Mouse (Mus musculus): ENCODE results near the gene Lsm4. TPM values are rescaled to one million over a fixed set of nuclear protein-coding genes. Genes with fewer than 3 reads are reported as not detected.

Lsm4 gene
- polyA plus RNA-seq, 1 experiment from 2014 or later, result 347 TPM

- Histone ChIP-seq H3K4me1 (peaks cover 37% of the 10 kb centered on the region), H3K27ac (replicated peaks) (peak overlapping the region; percentile 55), H3K36me3 (replicated peaks) (0 out of 2 replicates have a peak, but pooled peaks cover 4% of the 10 kb centered on the region), H3K9me3 (no peaks in the 10 kb centered on the region), H3K27me3 (replicated peaks; ENCODE audit: low read depth, poor library complexity, severe bottlenecking) (no peaks in the 10 kb centered on the region), H3K4me3 (no peak overlapping the region)
- no peak for DNase-seq (ENCODE audit: low spot score)
- WGBS, result 93% methylated on average over 3 of the region's 3 CpGs
Measured at GRCm38 (mm10) chr8:70688136-70688535, 15.1 kb downstream of the Lsm4 start.

GRCm38 (mm10) chr8:70689892-70690390 is 16.9 kb downstream of the Lsm4 start:
- Histone ChIP-seq H3K4me3 (no peak overlapping the region), H3K4me1 (peaks cover 44% of the 10 kb centered on the region), H3K27ac (replicated peaks) (peak overlapping the region; percentile 67), H3K36me3 (replicated peaks) (0 out of 2 replicates have a peak, but pooled peaks cover 4% of the 10 kb centered on the region), H3K27me3 (replicated peaks; ENCODE audit: low read depth, poor library complexity, severe bottlenecking) (peaks cover under 1% of the 10 kb centered on the region), H3K9me3 (no peaks in the 10 kb centered on the region)
- WGBS, result 71% methylated on average over 5 of the region's 5 CpGs
- DNase-seq (ENCODE audit: low spot score), result no peak

GRCm38 (mm10) chr8:70691230-70691629 is 18.2 kb downstream of the Lsm4 start:
- Histone ChIP-seq H3K4me1 (peaks cover 57% of the 10 kb centered on the region), H3K4me3 (peak overlapping the region; percentile 51), H3K27ac (replicated peaks) (peak overlapping the region; percentile 99), H3K27me3 (replicated peaks; ENCODE audit: low read depth, poor library complexity, severe bottlenecking) (peaks cover 10% of the 10 kb centered on the region), H3K36me3 (replicated peaks) (0 out of 2 replicates have a peak, but pooled peaks cover 4% of the 10 kb centered on the region), H3K9me3 (no peaks in the 10 kb centered on the region)
- no peak for DNase-seq (ENCODE audit: low spot score)
- WGBS, result 47% methylated on average over 4 of the region's 4 CpGs

- DNase-seq (ENCODE audit: low spot score), result peak; percentile 95
- Histone ChIP-seq H3K27ac (replicated peaks) (peak overlapping the region; percentile 99), H3K36me3 (replicated peaks) (0 out of 2 replicates have a peak, but pooled peaks cover 4% of the 10 kb centered on the region), H3K4me1 (peaks cover 62% of the 10 kb centered on the region), H3K27me3 (replicated peaks; ENCODE audit: low read depth, poor library complexity, severe bottlenecking) (peaks cover 10% of the 10 kb centered on the region), H3K4me3 (peak overlapping the region; percentile 51), H3K9me3 (no peaks in the 10 kb centered on the region)
- under 1% methylated on average over 20 of the region's 20 CpGs for WGBS
Measured at GRCm38 (mm10) chr8:70691727-70692231, 18.7 kb downstream of the Lsm4 start.

GRCm38 (mm10) chr8:70693636-70694035 is 20.6 kb downstream of the Lsm4 start:
- WGBS, result 65% methylated on average over 5 of the region's 5 CpGs
- peaks cover 78% of the 10 kb centered on the region for H3K4me1 ChIP-seq

GRCm38 (mm10) chr8:70695318-70696018 is 22.4 kb downstream of the Lsm4 start:
- peaks cover 72% of the 10 kb centered on the region for H3K4me1 ChIP-seq
- peak overlapping the region; percentile 97 for H3K27ac ChIP-seq (replicated peaks)
- DNase-seq (ENCODE audit: low spot score), result peak; percentile 73
- H3K36me3 ChIP-seq (replicated peaks), result no peaks in the 10 kb centered on the region
- peak overlapping the region; percentile 97 for H3K4me3 ChIP-seq
- no peaks in the 10 kb centered on the region for H3K9me3 ChIP-seq
- WGBS, result 29% methylated on average over 32 of the region's 32 CpGs
- H3K27me3 ChIP-seq (replicated peaks; ENCODE audit: low read depth, poor library complexity, severe bottlenecking), result peaks cover 10% of the 10 kb centered on the region

More at GRCm38 (mm10) chr8:70693636-70694035, 20.6 kb downstream of the Lsm4 start:
- Histone ChIP-seq H3K27me3 (replicated peaks; ENCODE audit: low read depth, poor library complexity, severe bottlenecking) (peaks cover 10% of the 10 kb centered on the region), H3K27ac (replicated peaks) (peak overlapping the region; percentile 76), H3K36me3 (replicated peaks) (0 out of 2 replicates have a peak, but pooled peaks cover under 1% of the 10 kb centered on the region), H3K4me3 (0 out of 2 replicates have a peak overlapping the region, but pooled peaks have one; percentile 8), H3K9me3 (no peaks in the 10 kb centered on the region)
- DNase-seq (ENCODE audit: low spot score), result no peak

- H3K4me3 ChIP-seq, result peak overlapping the region; percentile 97
- no peaks in the 10 kb centered on the region for H3K9me3 ChIP-seq
- peak; percentile 90 for DNase-seq (ENCODE audit: low spot score)
- peaks cover 75% of the 10 kb centered on the region for H3K4me1 ChIP-seq
- peaks cover 10% of the 10 kb centered on the region for H3K27me3 ChIP-seq (replicated peaks; ENCODE audit: low read depth, poor library complexity, severe bottlenecking)
- H3K36me3 ChIP-seq (replicated peaks), result peaks cover 3% of the 10 kb centered on the region; the same call in 1 of the 2 replicates
- peak overlapping the region; percentile 97 for H3K27ac ChIP-seq (replicated peaks)
- 7% methylated on average over 31 of the region's 31 CpGs for WGBS
Measured at GRCm38 (mm10) chr8:70696019-70696885, 23.2 kb downstream of the Lsm4 start.

- WGBS, result 25% methylated on average over 4 of the region's 4 CpGs
- Histone ChIP-seq H3K27me3 (replicated peaks; ENCODE audit: low read depth, poor library complexity, severe bottlenecking) (peaks cover 10% of the 10 kb centered on the region), H3K27ac (replicated peaks) (peak overlapping the region; percentile 97), H3K4me3 (peak overlapping the region; percentile 97), H3K9me3 (no peaks in the 10 kb centered on the region), H3K4me1 (peaks cover 73% of the 10 kb centered on the region), H3K36me3 (replicated peaks) (peaks cover 8% of the 10 kb centered on the region; the same call in 1 of the 2 replicates)
- no peak for DNase-seq (ENCODE audit: low spot score)
Measured at GRCm38 (mm10) chr8:70696946-70697345, 23.9 kb downstream of the Lsm4 start.

- no peak for DNase-seq (ENCODE audit: low spot score)
- WGBS, result 74% methylated on average over 12 of the region's 12 CpGs
- H3K9me3 ChIP-seq, result no peaks in the 10 kb centered on the region
- H3K4me1 ChIP-seq, result peaks cover 73% of the 10 kb centered on the region
- H3K4me3 ChIP-seq, result peak overlapping the region; percentile 97
- peak overlapping the region; percentile 97 for H3K27ac ChIP-seq (replicated peaks)
- peaks cover 15% of the 10 kb centered on the region for H3K36me3 ChIP-seq (replicated peaks)
- H3K27me3 ChIP-seq (replicated peaks; ENCODE audit: low read depth, poor library complexity, severe bottlenecking), result peaks cover 10% of the 10 kb centered on the region
Measured at GRCm38 (mm10) chr8:70697366-70698250, 24.6 kb downstream of the Lsm4 start.

- Histone ChIP-seq H3K4me1 (peaks cover 71% of the 10 kb centered on the region), H3K4me3 (peak within 1 kb of the TSS; percentile 97), H3K27me3 (replicated peaks; ENCODE audit: low read depth, poor library complexity, severe bottlenecking) (peaks cover 10% of the 10 kb centered on the region), H3K36me3 (replicated peaks) (peaks cover 24% of the 10 kb centered on the region), H3K27ac (replicated peaks) (peak within 1 kb of the TSS; percentile 97), H3K9me3 (no peaks in the 10 kb centered on the region)
- DNase-seq (ENCODE audit: low spot score), result peak; percentile 99
- under 1% methylated on average over 69 of the region's 69 CpGs for WGBS
Measured at GRCm38 (mm10) chr8:70698310-70699109, 25.5 kb downstream of the Lsm4 start, which contains the start of gene Jund. TSS of gene Jund (plus strand) at chr8:70698949.
